Mouse (Mus musculus): ENCODE results near the gene Mfsd11.

DNA sequence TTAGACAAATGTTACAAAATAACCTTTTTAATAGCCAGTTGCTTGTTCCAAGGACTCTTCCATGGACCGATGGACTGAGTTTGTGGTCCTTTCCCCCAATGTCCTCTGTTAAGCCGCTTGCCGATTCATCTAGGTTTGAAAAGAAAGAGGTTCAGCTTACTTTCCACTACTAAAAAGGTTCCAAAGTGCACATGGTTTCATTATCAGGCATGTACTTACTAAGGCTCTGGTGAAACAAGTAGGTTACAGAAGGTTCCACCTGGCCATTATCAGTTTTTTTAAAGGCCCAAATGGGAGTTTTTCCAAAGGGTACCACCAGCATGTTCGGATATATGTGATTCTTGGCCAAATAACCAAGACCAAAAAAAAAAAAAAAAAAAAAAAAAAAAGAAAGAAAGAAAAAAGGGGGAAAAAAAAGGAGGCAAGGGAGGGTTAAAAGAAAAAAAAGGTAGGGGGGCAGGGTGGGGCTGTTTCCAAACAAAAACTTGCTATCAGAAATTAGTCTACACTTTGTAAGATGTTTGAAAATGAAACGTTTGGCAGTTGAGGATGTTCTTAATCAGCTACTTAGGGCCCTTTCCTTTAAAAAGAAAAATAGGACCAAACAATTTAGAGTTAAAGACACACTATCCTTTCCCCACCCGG, 1.3 kb upstream of the Mfsd11 start:
- TF ChIP-seq POLR2A (IDR thresholded peaks at IDR 0.05; ENCODE audit: insufficient read depth, low read depth, low read length) (no peak), CTCF (IDR thresholded peaks at IDR 0.05; ENCODE audit: insufficient read depth, low read depth, low read length) (no peak)

Measured in olfactory bulb, adult 2 months (tissue).